Mouse (Mus musculus): Measurements from ENCODE around the gene Bet1l.
"Not testable (repeated sequence)": the region's sequence is repeated elsewhere in the genome, so short reads cannot be mapped to it uniquely, and the experiment has no call there.

Bet1l gene

DNA sequence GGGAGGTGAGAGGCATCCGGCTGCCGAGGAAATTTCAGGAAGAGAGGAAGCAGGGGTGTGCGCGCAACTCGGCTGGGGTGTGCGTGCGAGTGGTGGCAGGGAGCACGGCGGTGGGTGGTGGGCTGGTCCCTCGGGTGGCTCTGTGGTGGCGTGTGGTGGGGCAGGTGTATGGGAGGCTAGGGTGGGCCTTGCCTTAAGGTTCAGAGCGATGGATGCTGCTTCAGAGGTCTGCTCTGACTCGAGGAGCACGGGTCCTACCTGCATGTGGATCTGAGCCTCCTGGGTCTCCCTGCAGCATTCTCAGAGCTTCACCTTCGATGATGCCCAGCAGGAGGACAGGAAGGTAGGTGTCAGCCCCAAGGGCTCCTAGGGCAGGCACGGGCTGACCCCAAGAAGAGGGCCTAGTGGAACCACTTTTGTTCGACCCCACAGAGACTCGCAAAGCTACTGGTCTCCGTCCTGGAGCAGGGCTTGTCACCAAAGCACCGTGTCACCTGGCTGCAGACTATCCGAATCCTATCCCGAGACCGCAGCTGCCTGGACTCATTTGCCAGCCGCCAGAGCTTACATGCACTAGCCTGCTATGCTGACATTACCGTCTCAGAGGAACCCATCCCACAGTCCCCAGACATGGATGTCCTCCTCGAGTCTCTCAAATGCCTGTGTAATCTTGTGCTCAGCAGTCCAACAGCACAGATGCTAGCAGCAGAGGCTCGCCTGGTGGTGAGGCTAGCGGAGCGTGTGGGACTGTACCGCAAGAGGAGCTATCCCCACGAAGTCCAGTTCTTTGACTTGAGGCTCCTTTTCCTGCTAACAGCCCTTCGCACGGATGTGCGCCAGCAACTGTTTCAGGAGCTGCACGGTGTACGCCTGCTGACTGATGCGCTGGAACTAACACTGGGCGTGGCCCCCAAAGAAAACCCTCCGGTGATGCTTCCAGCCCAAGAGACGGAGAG, at the start of gene Bet1l:
Gene Bet1l, minus strand, starts transcription at position 28 of the 956 bp plus-strand sequence.
- no peak for DNase-seq (ENCODE audit: low spot score)

DNA sequence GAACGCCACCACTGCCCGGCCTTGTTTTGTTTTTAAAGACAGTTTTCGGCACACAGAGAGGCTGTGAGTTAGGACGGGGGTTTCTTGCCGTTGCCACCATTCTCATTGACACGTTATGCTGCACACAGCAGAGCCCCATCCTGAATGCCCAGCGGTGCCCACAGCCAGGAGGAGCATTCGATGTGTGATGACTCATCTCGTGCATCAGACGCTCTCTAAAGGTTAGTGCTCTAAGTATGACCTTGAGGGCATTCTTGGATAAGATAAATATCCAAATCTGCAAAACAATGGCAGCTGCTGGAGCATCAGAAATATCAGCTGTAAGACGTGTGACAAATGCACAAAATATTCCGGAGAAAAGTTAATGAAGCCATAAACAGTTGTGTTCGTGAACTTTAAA, 49.8 kb upstream of the Bet1l start:
- DNase-seq (ENCODE audit: low spot score), result no peak

DNA sequence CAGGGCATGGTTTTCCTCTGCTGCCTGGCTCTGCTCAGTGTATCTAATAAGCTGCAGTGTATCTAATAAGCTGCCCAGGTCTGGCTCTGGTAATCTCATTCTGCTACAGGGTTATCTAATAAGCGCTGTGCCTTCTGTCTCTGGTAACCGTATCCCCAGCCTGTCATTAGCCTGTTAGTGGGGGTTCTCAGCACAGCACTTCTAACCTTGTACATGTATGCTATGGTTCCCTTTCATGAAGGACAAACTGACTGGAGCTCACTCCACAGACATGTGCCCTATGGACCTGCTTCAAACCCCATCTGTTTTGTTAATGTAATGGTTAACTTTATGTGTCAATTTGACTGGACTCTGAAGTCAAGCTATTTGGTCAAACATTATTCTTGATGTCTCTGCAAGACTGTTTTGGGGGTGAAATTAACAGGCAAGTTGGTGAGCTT, 48.3 kb upstream of the Bet1l start:
- no peak for DNase-seq (ENCODE audit: low spot score)

DNA sequence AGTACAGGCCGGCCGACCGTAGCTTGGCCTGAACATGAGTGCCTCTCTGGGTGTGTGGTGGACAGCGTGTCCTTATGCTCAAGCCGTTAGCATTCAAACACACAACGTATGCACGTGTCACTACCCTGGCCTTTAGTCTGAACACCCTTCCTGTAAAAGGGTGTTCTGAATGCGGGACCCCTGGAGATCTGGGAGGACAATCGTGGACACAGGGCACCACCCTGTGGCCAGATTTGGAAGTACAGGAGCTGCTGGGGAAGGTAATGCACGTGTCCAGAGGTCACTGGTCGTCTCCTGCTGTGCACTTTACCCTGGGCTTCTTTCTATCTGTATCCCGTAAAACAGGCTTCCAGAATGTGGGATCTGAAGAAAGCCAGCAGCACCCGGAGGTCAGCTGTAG, 45.8 kb upstream of the Bet1l start:
- DNase-seq (ENCODE audit: low spot score), result peak; percentile 61

GRCm38 (mm10) chr7:140902036-140902875, 44.9 kb upstream of the Bet1l start:
- DNase-seq (ENCODE audit: low spot score), result no peak

DNA sequence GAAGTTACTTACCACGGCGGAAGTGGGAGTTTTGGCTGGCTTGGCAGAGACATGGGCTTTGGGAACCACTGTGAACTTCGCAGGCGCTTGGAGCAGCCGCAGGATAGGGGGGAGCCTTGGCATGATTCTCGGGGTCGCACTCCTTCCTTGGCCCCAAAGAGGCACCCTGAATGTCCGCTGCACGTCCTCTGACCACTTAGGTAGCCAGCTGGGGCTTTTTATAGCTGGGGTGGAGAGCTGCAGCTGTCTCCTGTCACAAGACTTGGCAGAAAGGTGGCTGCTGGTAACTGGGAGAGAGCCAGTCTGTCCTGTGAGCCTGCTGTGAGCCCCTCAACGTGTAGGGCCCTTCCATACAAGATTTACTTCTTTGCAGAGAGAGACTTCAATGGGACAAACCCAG, 42.8 kb upstream of the Bet1l start, which contains the start of gene Cox8b:
Gene Cox8b, minus strand, starts transcription at position 227 of the 400 bp plus-strand sequence.
- no peak for DNase-seq (ENCODE audit: low spot score)

DNA sequence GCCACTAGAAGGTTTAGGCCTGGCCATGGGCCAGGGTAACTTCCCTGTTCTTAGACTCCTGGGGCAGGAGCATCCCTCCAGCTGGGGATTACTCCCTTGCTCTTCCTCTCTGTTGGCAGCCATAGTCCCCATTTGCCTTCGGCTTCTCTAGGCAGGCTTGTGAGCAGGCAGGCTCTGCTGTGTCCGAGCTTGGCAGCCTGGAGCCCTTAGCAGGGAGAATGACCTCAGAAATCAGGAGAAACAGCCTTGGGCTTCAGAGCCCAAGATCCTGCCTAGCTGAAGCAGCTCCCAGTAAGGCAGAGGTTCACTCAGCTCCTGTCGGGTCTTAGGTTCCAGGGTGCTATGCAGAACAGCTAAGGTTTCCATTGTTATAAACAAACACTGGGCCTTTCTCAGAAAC, 41.7 kb upstream of the Bet1l start:
- no peak for DNase-seq (ENCODE audit: low spot score)

- DNase-seq (ENCODE audit: low spot score), result no peak
These were observed 40.5 kb upstream of the Bet1l start for GRCm38 (mm10) chr7:140897863-140898262.

DNA sequence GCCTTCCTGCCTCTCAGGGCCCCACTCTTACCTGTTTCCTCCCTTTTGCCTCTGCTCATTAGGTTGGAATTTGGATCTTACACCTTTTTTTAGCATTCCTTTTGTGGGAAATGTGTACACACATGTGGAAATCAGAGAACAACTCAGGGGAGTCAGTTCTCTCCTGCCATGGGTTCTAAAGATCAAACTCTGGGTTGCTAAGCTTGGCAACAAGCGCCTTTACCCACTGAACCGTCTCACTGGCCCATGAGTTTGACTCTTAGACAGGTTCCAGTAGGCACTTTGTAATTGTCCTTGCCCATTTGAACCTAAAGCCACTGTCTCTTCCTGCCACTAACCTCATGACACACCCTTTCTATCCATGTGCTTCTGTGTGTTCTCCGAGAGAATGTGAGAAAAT, 37.2 kb upstream of the Bet1l start:
- DNase-seq (ENCODE audit: low spot score), result no peak

DNA sequence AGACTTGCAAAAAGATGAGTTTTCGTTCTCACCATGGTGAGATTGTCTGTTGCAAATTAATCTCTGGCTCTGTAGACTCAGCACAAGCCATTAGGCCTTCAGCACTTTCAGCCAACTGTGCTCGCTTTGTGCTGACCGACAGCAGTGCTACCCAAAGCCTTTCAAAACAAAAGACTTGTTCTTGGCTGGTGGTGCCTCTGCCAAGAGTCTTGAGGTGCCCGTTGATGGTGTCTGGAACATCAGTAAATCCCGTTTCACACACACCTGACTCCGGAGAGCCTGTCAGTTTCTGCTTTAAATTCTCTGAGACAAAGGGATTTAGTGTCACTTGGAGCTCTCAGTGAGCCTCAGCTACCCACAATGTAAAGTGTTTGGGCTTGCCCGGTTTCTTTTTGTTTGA, 36.7 kb upstream of the Bet1l start:
- no peak for DNase-seq (ENCODE audit: low spot score)

DNA sequence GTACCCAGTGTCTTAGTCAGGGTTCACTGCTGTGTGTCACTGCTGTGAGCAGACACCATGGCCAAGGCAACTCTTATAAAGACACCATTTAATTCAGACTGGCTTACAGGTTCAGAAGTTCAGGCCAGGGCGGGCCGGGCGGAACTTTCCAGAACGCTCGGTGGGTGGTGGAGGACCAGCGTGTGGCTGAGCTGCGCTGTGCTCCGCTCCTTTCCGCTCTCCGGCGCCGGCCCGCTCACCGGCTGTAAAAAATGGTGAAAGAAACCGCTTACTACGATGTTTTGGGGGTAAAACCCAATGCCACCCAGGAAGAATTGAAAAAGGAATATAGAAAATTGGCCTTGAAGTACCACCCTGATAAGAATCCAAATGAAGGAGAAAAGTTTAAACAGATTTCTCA, 33.3 kb upstream of the Bet1l start:
- not testable (repeated sequence) for DNase-seq (ENCODE audit: low spot score)

DNA sequence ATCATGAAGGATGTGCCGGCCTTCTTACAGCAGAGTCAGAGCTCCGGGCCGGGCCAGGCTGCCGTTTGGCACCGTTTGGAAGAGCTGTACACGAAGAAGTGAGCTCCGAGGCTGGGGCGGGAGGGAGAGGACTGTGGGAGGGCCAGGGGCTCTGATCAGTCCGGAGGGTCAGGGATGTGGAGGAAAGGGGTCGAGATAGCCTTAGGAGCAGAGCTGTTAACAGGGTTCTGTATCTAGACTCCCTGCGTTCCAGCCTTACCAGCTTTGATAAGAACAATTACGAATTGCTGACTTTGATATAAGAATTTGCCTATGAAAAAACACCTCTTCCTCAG, 25.1 kb upstream of the Bet1l start:
- no peak for DNase-seq (ENCODE audit: low spot score)

DNA sequence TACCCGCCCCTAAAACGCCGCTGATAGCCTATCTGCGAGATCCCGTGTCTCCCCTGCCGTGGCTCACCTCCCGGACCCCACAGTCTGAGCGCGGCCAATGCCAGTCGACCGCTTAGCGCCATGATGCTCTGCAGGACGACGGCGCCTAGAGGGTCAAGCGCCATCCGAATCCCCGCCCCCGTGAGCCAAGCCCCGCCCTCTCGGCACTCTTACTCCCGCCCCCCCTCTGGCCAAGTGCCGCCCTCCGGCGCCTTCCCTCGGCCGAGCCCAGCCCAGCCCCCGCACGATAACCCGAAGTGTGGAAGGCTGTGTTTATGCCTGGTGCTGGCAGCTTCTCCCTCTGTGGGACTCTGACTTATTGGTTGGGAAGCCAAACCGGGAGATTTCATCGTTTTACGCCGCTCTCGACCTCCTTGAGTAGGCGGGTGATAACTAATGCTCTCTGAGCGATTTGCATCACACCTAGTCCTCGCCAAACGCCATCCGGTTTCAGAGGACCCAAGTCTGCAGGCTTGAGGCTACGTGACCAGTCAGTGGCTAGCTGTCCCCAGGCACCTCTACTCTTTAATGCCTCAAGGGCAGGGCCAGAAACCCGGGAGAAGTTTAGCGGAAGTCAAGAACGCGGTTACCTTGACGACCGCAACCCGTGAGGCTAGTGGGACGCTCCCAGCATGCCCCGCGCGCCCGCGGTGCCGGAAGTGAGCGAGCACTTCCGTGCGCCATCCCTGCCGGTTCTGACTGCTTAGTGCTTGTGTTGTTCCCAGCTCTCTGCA, 24.5 kb upstream of the Bet1l start, which contains the start of the genes Psmd13 and Sirt3:
Gene Psmd13, plus strand, starts transcription at position 273 of the 773 bp plus-strand sequence.
Gene Sirt3, minus strand, starts transcription at position 614 of the 773 bp plus-strand sequence.
- peak; percentile 89 for DNase-seq (ENCODE audit: low spot score)

GRCm38 (mm10) chr7:140880865-140881515, 23.6 kb upstream of the Bet1l start:
- DNase-seq (ENCODE audit: low spot score), result no peak

DNA sequence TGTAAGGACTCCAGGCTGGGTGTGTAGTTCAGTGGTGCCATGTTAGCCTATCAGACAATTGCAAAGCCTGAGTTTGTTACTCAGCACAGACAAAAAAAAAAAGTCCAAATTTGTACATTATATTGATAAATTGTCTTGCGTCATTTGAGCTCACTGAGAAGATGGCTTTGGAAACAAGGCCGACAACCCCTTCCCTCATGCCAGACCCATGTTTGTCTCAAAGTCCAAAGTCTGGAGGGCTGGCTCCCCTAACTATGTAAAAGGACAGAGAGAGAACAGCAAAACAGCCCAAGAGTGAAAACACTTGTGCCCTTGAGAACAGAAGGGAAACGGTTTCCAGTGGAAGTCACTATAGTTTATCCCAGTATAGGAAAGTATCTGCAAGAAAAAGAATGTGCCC, 23.0 kb upstream of the Bet1l start:
- no peak for DNase-seq (ENCODE audit: low spot score)

DNA sequence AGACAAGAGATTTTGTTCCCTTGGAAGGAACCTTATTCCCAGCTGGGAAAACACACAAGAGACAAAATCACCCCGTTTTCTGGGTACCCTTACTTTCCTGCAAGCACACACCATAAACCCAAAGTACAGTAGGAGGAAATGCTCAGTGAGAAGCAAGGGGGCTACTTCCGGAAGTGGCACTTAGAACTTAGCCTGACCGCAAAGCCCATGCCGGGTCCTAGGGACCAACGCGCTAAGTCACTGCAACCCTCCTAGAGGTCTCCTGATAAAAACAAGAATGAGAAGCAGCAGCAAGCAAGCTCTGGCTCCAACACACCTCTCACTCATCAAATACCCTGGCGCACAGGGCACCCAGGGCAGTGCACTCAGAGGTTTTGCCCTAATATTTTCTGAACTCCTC, 22.0 kb upstream of the Bet1l start:
- no peak for DNase-seq (ENCODE audit: low spot score)

GRCm38 (mm10) chr7:140877364-140877763, 20.0 kb upstream of the Bet1l start:
- DNase-seq (ENCODE audit: low spot score), result no peak

- no peak for DNase-seq (ENCODE audit: low spot score)
These were observed 16.8 kb upstream of the Bet1l start for GRCm38 (mm10) chr7:140874224-140874623.

GRCm38 (mm10) chr7:140864761-140865160, 7.4 kb upstream of the Bet1l start:
- DNase-seq (ENCODE audit: low spot score), result no peak

DNA sequence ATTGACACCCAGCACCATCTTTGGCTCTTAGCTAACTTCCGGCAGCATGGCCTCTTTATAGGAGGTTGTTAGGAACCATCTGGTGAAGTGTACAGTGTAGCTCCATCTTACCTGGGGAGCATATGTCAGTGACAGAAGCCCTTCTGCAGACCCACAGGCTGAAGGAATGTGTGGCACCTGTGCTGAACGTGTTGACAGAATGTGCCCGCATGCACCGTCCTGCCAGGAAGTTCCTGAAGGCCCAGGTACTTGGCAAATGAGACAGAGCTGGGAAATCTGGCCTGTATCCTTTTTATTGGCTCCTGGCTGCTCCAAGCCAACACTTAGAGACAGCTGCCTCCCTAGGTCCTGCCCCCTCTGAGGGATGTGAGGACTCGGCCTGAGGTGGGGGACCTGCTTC, 3.4 kb upstream of the Bet1l start:
- no peak for DNase-seq (ENCODE audit: low spot score)

DNA sequence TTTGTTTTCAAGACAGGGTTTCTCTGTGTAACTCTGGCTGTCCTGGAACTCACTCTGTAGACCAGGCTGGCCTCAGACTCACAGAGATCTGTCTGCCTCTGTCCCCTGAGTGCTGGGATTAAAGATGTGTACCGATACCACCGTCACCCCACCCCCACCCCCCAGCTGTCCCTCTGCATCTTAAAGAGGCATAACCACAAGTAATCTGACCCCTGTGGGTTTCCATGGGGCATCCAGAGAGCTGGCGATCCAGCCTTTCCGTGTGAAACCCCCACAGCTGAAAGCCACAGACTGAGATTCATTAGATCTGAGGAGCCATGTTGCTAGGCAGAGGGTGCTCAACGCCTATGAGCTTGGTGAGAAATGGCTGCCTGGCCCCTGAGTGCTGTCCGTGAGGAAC, 2.6 kb upstream of the Bet1l start:
- no peak for DNase-seq (ENCODE audit: low spot score)
